Mouse (Mus musculus) erythroblast, embryonic 14.5 days (primary cell): ENCODE measurements around the gene Paqr6.

Experiments
- GATA1 ChIP-seq: IDR thresholded peaks from 2 replicates; pipeline ENCODE4 v1.6.1; 2012; ENCODE audit warnings: low read length, inconsistent platforms, mixed read lengths
- TAL1 ChIP-seq: IDR thresholded peaks from 3 replicates; pipeline ENCODE4 v1.6.1; 2012; ENCODE audit warnings: low read length, inconsistent platforms, mixed read lengths

GRCm38 (mm10) chr3:88324951-88325405 is 39.4 kb upstream of the Paqr6 start, which contains the start of gene Glmp:
- TF ChIP-seq TAL1 (no peak), GATA1 (no peak; the same call in 1 of the 2 replicates)
